Mouse (Mus musculus) liver, embryonic 11.5 days (tissue): Measurements from ENCODE around the gene Rab11fip5. TPM values are rescaled to one million over a fixed set of nuclear protein-coding genes. Genes with fewer than 3 reads are reported as not detected.

Experiments
- ATAC-seq: fragments of 200-750 bp; cut with Nextera tagmentation; replicated peaks from 2 replicates; pipeline ENCODE4 v1.8.0; 2017; ENCODE audit warnings: moderate number of reproducible peaks, mild to moderate bottlenecking, moderate TSS enrichment, moderate library complexity; ENCODE audit not compliant: low FRiP score
- DNase-seq: peaks from one replicate; pipeline ENCODE4 v3.0.0-alpha.2; 2017; ENCODE audit warnings: low spot score
- H3K27ac ChIP-seq: fragments of 300-500 bp; sonication (generic); 2 replicates; pipeline ENCODE4 v1.5.1; 2014; ENCODE audit warnings: mild to moderate bottlenecking, low read depth, low read length, control low read depth
- H3K27me3 ChIP-seq: fragments of 300-500 bp; sonication (generic); replicated peaks from 2 replicates; pipeline ENCODE4 v1.6.1; 2014; ENCODE audit warnings: low read length, mixed read lengths; ENCODE audit not compliant: control insufficient read depth, insufficient read depth
- H3K36me3 ChIP-seq: fragments of 300-500 bp; sonication (generic); 2 replicates; pipeline ENCODE4 v1.6.1; 2014; ENCODE audit warnings: mild to moderate bottlenecking, low read length, moderate library complexity, mixed read lengths; ENCODE audit not compliant: control insufficient read depth, insufficient read depth
- H3K4me1 ChIP-seq: fragments of 300-500 bp; sonication (generic); replicated peaks from 2 replicates; pipeline ENCODE4 v1.6.1; 2014; ENCODE audit warnings: low read length, mixed read lengths; ENCODE audit not compliant: control insufficient read depth, insufficient read depth
- H3K4me2 ChIP-seq: fragments of 300-500 bp; sonication (generic); 2 replicates; pipeline ENCODE4 v1.6.1; 2014; ENCODE audit warnings: mild to moderate bottlenecking, control low read depth, moderate library complexity
- H3K4me3 ChIP-seq: fragments of 300-500 bp; sonication (generic); 2 replicates; pipeline ENCODE4 v1.5.1; 2014; ENCODE audit warnings: low read depth, low read length, control low read depth
- H3K9ac ChIP-seq: fragments of 300-500 bp; sonication (generic); 2 replicates; pipeline ENCODE4 v1.6.1; 2014; ENCODE audit warnings: low read depth, low read length, control low read depth
- H3K9me3 ChIP-seq: fragments of 300-500 bp; sonication (generic); 2 replicates; pipeline ENCODE4 v1.6.1; 2016; ENCODE audit warnings: low read length, inconsistent platforms, mixed read lengths; ENCODE audit not compliant: control insufficient read depth
- WGBS: fragments of 180-500 bp; shearing (Covaris S2); extraction: QIAGEN DNeasy Blood & Tissue Kit; methylation state at CpG from one replicate; pipeline ENCODE4 v1.1.7; 2014; 5-methylcytosine and 5-hydroxymethylcytosine counted together
- polyA plus RNA-seq: library from polyadenylated mRNA; unstranded; fragments of >200 nt; fragmentation: Nextera tagmentation; extraction: Ambion mirVana; gene quantifications from 2 replicates; pipeline ENCODE4 v1.2.1, GENCODE M21; 2014

Rab11fip5 gene
- polyA plus RNA-seq, 1 experiment from 2014 or later, result 1.0 TPM

- H3K9ac ChIP-seq, result no peak overlapping the region
- no peak overlapping the region for H3K27ac ChIP-seq
- DNase-seq (no peak), ATAC-seq (peak; percentile 37; the same call in 1 of the 2 replicates)
- no peaks in the 10 kb centered on the region for H3K9me3 ChIP-seq
- no peak overlapping the region for H3K4me2 ChIP-seq
- no peaks in the 10 kb centered on the region for H3K4me1 ChIP-seq
- H3K4me3 ChIP-seq, result no peak overlapping the region
- H3K27me3 ChIP-seq, result peaks cover 8% of the 10 kb centered on the region; the same call in 1 of the 2 replicates
- H3K36me3 ChIP-seq, result no peaks in the 10 kb centered on the region
- 50% methylated on average over 1 of the region's 1 CpGs for WGBS
Observed at GRCm38 (mm10) chr6:85339273-85339901, 35.0 kb downstream of the Rab11fip5 start.

- Histone ChIP-seq H3K9me3 (no peaks in the 10 kb centered on the region), H3K9ac (no peak overlapping the region), H3K4me3 (no peak overlapping the region), H3K4me2 (no peak overlapping the region), H3K4me1 (peaks cover 3% of the 10 kb centered on the region; the same call in 1 of the 2 replicates), H3K36me3 (no peaks in the 10 kb centered on the region), H3K27me3 (peaks cover 8% of the 10 kb centered on the region; the same call in 1 of the 2 replicates), H3K27ac (no peak overlapping the region)
- DNase-seq (no peak), ATAC-seq (no peak)
- 79% methylated on average over 9 of the region's 9 CpGs for WGBS
Observed at GRCm38 (mm10) chr6:85336944-85337343, 37.5 kb downstream of the Rab11fip5 start.

GRCm38 (mm10) chr6:85335352-85335751 is 39.1 kb downstream of the Rab11fip5 start:
- no peak for ATAC-seq
- no peak for DNase-seq

GRCm38 (mm10) chr6:85334851-85335250 is 39.6 kb downstream of the Rab11fip5 start:
- Histone ChIP-seq H3K4me2 (no peak overlapping the region), H3K4me1 (peaks cover 7% of the 10 kb centered on the region; the same call in 1 of the 2 replicates), H3K27ac (no peak overlapping the region), H3K4me3 (no peak overlapping the region), H3K36me3 (no peaks in the 10 kb centered on the region), H3K27me3 (no peaks in the 10 kb centered on the region; the same call in 1 of the 2 replicates), H3K9me3 (no peaks in the 10 kb centered on the region), H3K9ac (no peak overlapping the region)
- 81% methylated on average over 5 of the region's 5 CpGs for WGBS
- ATAC-seq (no peak), DNase-seq (no peak)

More at GRCm38 (mm10) chr6:85335352-85335751, 39.1 kb downstream of the Rab11fip5 start:
- H3K27ac ChIP-seq, result no peak overlapping the region
- no peak overlapping the region for H3K4me3 ChIP-seq
- peaks cover 7% of the 10 kb centered on the region; the same call in 1 of the 2 replicates for H3K4me1 ChIP-seq
- no peaks in the 10 kb centered on the region; the same call in 1 of the 2 replicates for H3K27me3 ChIP-seq
- 65% methylated on average over 3 of the region's 3 CpGs for WGBS
- no peak overlapping the region for H3K4me2 ChIP-seq
- H3K36me3 ChIP-seq, result no peaks in the 10 kb centered on the region
- no peaks in the 10 kb centered on the region for H3K9me3 ChIP-seq
- no peak overlapping the region for H3K9ac ChIP-seq

GRCm38 (mm10) chr6:85334251-85334650 is 40.2 kb downstream of the Rab11fip5 start:
- Histone ChIP-seq H3K9ac (no peak overlapping the region), H3K4me2 (peak overlapping the region; percentile 80), H3K4me1 (peaks cover 7% of the 10 kb centered on the region; the same call in 1 of the 2 replicates), H3K27ac (no peak overlapping the region), H3K27me3 (no peaks in the 10 kb centered on the region; the same call in 1 of the 2 replicates), H3K9me3 (no peaks in the 10 kb centered on the region), H3K36me3 (no peaks in the 10 kb centered on the region), H3K4me3 (no peak overlapping the region; the same call in 1 of the 2 replicates)
- DNase-seq, result no peak
- ATAC-seq, result no peak

- no peak for ATAC-seq
- Histone ChIP-seq H3K36me3 (no peaks in the 10 kb centered on the region), H3K27me3 (no peaks in the 10 kb centered on the region; the same call in 1 of the 2 replicates), H3K27ac (no peak overlapping the region), H3K4me1 (peaks cover 7% of the 10 kb centered on the region; the same call in 1 of the 2 replicates), H3K9ac (peak overlapping the region; percentile 83), H3K4me2 (peak overlapping the region; percentile 80), H3K9me3 (no peaks in the 10 kb centered on the region), H3K4me3 (peak overlapping the region; percentile 56)
- 3% methylated on average over 13 of the region's 13 CpGs for WGBS
- DNase-seq, result peak; percentile 47
Observed at GRCm38 (mm10) chr6:85333732-85334131, 40.7 kb downstream of the Rab11fip5 start.

GRCm38 (mm10) chr6:85333000-85333669 is 41.3 kb downstream of the Rab11fip5 start, which contains the start of gene Sfxn5:
Sfxn5 (minus strand) TSS chr6:85333422.
- ATAC-seq, result peak; percentile 95
- peak within 1 kb of the TSS; percentile 56 for H3K4me3 ChIP-seq
- H3K27ac ChIP-seq, result peak within 1 kb of the TSS; percentile 79
- H3K4me1 ChIP-seq, result peaks cover 7% of the 10 kb centered on the region; the same call in 1 of the 2 replicates
- peak; percentile 92 for DNase-seq
- peak within 1 kb of the TSS; percentile 80 for H3K4me2 ChIP-seq
- WGBS, result under 1% methylated on average over 49 of the region's 49 CpGs
- peak within 1 kb of the TSS; percentile 83 for H3K9ac ChIP-seq
- H3K9me3 ChIP-seq, result no peaks in the 10 kb centered on the region
- H3K36me3 ChIP-seq, result no peaks in the 10 kb centered on the region
- no peaks in the 10 kb centered on the region; the same call in 1 of the 2 replicates for H3K27me3 ChIP-seq

- DNase-seq (no peak), ATAC-seq (peak; percentile 47)
- H3K36me3 ChIP-seq, result no peaks in the 10 kb centered on the region
- H3K4me3 ChIP-seq, result peak overlapping the region; percentile 56
- peaks cover 7% of the 10 kb centered on the region; the same call in 1 of the 2 replicates for H3K4me1 ChIP-seq
- H3K27me3 ChIP-seq, result no peaks in the 10 kb centered on the region; the same call in 1 of the 2 replicates
- H3K27ac ChIP-seq, result no peak overlapping the region
- H3K9ac ChIP-seq, result peak overlapping the region; percentile 83
- H3K4me2 ChIP-seq, result peak overlapping the region; percentile 80
- WGBS, result under 1% methylated on average over 41 of the region's 41 CpGs
- no peaks in the 10 kb centered on the region for H3K9me3 ChIP-seq
Observed at GRCm38 (mm10) chr6:85332351-85332999, 42.0 kb downstream of the Rab11fip5 start.
